Mouse (Mus musculus) myocyte (in vitro differentiated cells): ENCODE data around the gene Nppc.

Experiments used
- POLR2A ChIP-seq: IDR thresholded peaks from one replicate; pipeline ENCODE4 v1.6.1; 2011; ENCODE audit warnings: low read depth, mild to moderate bottlenecking, control low read depth, moderate library complexity; ENCODE audit not compliant: insufficient read length
- USF1 ChIP-seq: IDR thresholded peaks from one replicate; pipeline ENCODE4 v1.6.1; 2011; ENCODE audit warnings: low read depth, mild to moderate bottlenecking, control low read depth, moderate library complexity

GRCm38 (mm10) chr1:86623001-86624000 lies 47.1 kb downstream of the Nppc start:
- TF ChIP-seq POLR2A (peak; percentile 38), USF1 (peak; percentile 48)
